Mouse (Mus musculus): ENCODE results near the gene Cryl1. TPM values are rescaled to one million over a fixed set of nuclear protein-coding genes. Genes with fewer than 3 reads are reported as not detected.

Gene Cryl1
- polyA plus RNA-seq, 1 experiment from 2014 or later: 6.4 TPM

- Histone ChIP-seq H3K4me2 (replicated peaks) (no peak overlapping the region), H3K9me3 (no peaks in the 10 kb centered on the region), H3K36me3 (no peaks in the 10 kb centered on the region), H3K9ac (replicated peaks) (no peak overlapping the region), H3K27me3 (no peaks in the 10 kb centered on the region), H3K4me3 (no peak overlapping the region), H3K4me1 (no peaks in the 10 kb centered on the region), H3K27ac (replicated peaks) (no peak overlapping the region)
- 89% methylated on average over 8 of the region's 8 CpGs for WGBS
- ATAC-seq (replicated peaks): no peak
These were observed 139.0 kb downstream of the Cryl1 start for GRCm38 (mm10) chr14:57259341-57259740.

GRCm38 (mm10) chr14:57248661-57249060 lies 149.7 kb downstream of the Cryl1 start:
- Histone ChIP-seq H3K4me2 (replicated peaks) (no peak overlapping the region), H3K27me3 (no peaks in the 10 kb centered on the region), H3K4me3 (no peak overlapping the region), H3K4me1 (no peaks in the 10 kb centered on the region), H3K27ac (replicated peaks) (no peak overlapping the region), H3K9ac (replicated peaks) (no peak overlapping the region), H3K36me3 (no peaks in the 10 kb centered on the region), H3K9me3 (no peaks in the 10 kb centered on the region)
- WGBS: 58% methylated on average over 3 of the region's 3 CpGs
- no peak for ATAC-seq (replicated peaks)

GRCm38 (mm10) chr14:57246575-57246974 lies 151.8 kb downstream of the Cryl1 start:
- H3K4me1 ChIP-seq: no peaks in the 10 kb centered on the region
- no peaks in the 10 kb centered on the region for H3K9me3 ChIP-seq
- no peaks in the 10 kb centered on the region for H3K27me3 ChIP-seq
- H3K36me3 ChIP-seq: no peaks in the 10 kb centered on the region
- no peak overlapping the region for H3K4me3 ChIP-seq
- 75% methylated on average over 6 of the region's 6 CpGs for WGBS
- H3K4me2 ChIP-seq (replicated peaks): no peak overlapping the region
- no peak overlapping the region for H3K27ac ChIP-seq (replicated peaks)
- ATAC-seq (replicated peaks): no peak
- H3K9ac ChIP-seq (replicated peaks): no peak overlapping the region

GRCm38 (mm10) chr14:57242978-57243377 lies 155.4 kb downstream of the Cryl1 start:
- no peaks in the 10 kb centered on the region for H3K4me1 ChIP-seq
- no peaks in the 10 kb centered on the region for H3K27me3 ChIP-seq
- ATAC-seq (replicated peaks): no peak
- no peaks in the 10 kb centered on the region for H3K36me3 ChIP-seq
- no peak overlapping the region for H3K27ac ChIP-seq (replicated peaks)
- H3K9ac ChIP-seq (replicated peaks): no peak overlapping the region
- no peaks in the 10 kb centered on the region for H3K9me3 ChIP-seq
- 89% methylated on average over 5 of the region's 5 CpGs for WGBS
- no peak overlapping the region for H3K4me2 ChIP-seq (replicated peaks)
- no peak overlapping the region for H3K4me3 ChIP-seq

DNA sequence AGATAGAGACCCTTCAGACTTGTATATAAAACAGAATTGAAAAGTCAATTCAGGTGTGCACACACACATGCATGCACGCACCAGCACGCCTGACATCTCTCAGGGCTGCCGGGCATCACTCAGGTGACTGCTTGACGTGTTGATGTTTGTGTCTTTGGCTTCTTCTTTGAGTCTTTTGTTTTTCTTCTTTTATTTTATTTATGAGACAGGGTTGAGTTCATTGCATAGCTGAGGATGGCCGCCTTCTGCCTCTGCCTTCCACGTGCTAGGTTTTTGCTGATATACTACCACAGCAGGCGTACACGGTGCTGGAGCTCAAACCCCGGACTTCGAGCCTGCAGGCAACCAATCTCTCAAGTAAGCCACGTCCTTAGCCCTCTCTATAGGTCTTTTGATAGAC lies 163.1 kb downstream of the Cryl1 start:
- WGBS: 81% methylated on average over 11 of the region's 11 CpGs
- no peak overlapping the region for H3K27ac ChIP-seq (replicated peaks)
- H3K4me1 ChIP-seq: no peaks in the 10 kb centered on the region
- H3K9ac ChIP-seq (replicated peaks): no peak overlapping the region
- no peaks in the 10 kb centered on the region for H3K9me3 ChIP-seq
- no peaks in the 10 kb centered on the region for H3K27me3 ChIP-seq
- ATAC-seq (replicated peaks): no peak
- no peak overlapping the region for H3K4me2 ChIP-seq (replicated peaks)
- no peaks in the 10 kb centered on the region for H3K36me3 ChIP-seq
- H3K4me3 ChIP-seq: no peak overlapping the region

GRCm38 (mm10) chr14:57234711-57235110 lies 163.6 kb downstream of the Cryl1 start:
- Histone ChIP-seq H3K4me1 (no peaks in the 10 kb centered on the region), H3K27me3 (no peaks in the 10 kb centered on the region), H3K9ac (replicated peaks) (no peak overlapping the region), H3K27ac (replicated peaks) (no peak overlapping the region), H3K36me3 (no peaks in the 10 kb centered on the region), H3K4me3 (no peak overlapping the region), H3K9me3 (no peaks in the 10 kb centered on the region), H3K4me2 (replicated peaks) (no peak overlapping the region)
- 1% methylated on average over 4 of the region's 4 CpGs for WGBS
- no peak for ATAC-seq (replicated peaks)

GRCm38 (mm10) chr14:57230264-57231015 lies 167.9 kb downstream of the Cryl1 start:
- H3K4me3 ChIP-seq: no peak overlapping the region
- WGBS: 79% methylated on average over 6 of the region's 6 CpGs
- ATAC-seq (replicated peaks): no peak
- no peaks in the 10 kb centered on the region for H3K4me1 ChIP-seq
- no peaks in the 10 kb centered on the region for H3K27me3 ChIP-seq
- H3K9me3 ChIP-seq: no peaks in the 10 kb centered on the region
- no peaks in the 10 kb centered on the region for H3K36me3 ChIP-seq
- no peak overlapping the region for H3K9ac ChIP-seq (replicated peaks)
- H3K27ac ChIP-seq (replicated peaks): no peak overlapping the region
- H3K4me2 ChIP-seq (replicated peaks): no peak overlapping the region

Other genes with a start within 250 kb of the Cryl1 start
- 15.9 TPM in 2 replicates for gene Ift88, start 25.5 kb upstream of the Cryl1 start, polyA plus RNA-seq (2015; fragmentation: Nextera tagmentation; extraction: Ambion mirVana)
- gene Il17d, start 126.2 kb upstream of the Cryl1 start, polyA plus RNA-seq (2015; fragmentation: Nextera tagmentation; extraction: Ambion mirVana): 4.6 and 5.8 TPM in 2 replicates
- 87.1 and 103 TPM in 2 replicates for gene Eef1akmt1, start 173.1 kb upstream of the Cryl1 start, polyA plus RNA-seq (2015; fragmentation: Nextera tagmentation; extraction: Ambion mirVana)

Measured in forebrain, embryonic 15.5 days (tissue).